Mouse (Mus musculus) heart, postnatal 0 days (tissue): ENCODE measurements around the gene Preb.

Experiments used
- CTCF ChIP-seq: IDR thresholded peaks from 2 replicates; pipeline ENCODE4 v1.5.1; 2016; ENCODE audit warnings: antibody characterized with exemption, control low read depth, low read depth
- EP300 ChIP-seq: IDR thresholded peaks from 2 replicates; pipeline ENCODE4 v1.6.1; 2016; ENCODE audit warnings: antibody characterized with exemption, low read depth

DNA sequence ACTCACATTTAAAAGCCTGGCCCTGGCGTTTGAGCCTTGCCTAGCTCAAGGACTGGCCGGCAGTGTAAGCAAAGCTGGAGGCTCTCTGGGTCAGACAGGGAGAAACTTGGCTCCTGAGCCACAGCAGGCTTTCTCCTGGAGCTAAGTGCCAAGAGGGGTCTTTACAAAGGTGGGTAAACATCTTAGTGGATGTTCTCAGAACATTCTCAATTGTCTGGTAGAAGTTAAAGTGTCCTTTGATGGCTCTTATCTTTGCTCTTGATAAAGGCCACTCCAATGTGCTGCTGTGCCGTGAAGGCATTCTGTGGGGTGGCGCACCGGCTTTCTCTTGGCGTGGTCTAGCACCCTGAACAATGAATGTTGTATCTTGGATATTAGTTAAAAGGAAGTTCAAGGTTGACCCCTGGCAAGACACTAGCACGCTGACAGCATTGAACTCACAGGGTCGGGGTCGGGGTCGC, 37.5 kb downstream of the Preb start:
- TF ChIP-seq CTCF, result no peak
- TF ChIP-seq EP300, result no peak
